Mouse (Mus musculus): ENCODE results near the gene Lrrc4c. TPM values are rescaled to one million over a fixed set of nuclear protein-coding genes. Genes with fewer than 3 reads are reported as not detected.

Gene Lrrc4c
- not detected for total RNA-seq (2023)

GRCm38 (mm10) chr2:96317387-96318299 is at the start of gene Lrrc4c:
Gene Lrrc4c, plus strand, starts transcription at chr2:96318169.

